Mouse (Mus musculus) ES-E14 (cell line): ENCODE data around the gene Rxfp1.

ENCODE experiments used
- CHD2 ChIP-seq: IDR thresholded peaks from 2 replicates; pipeline ENCODE4 v1.6.1; 2014; ENCODE audit warnings: mild to moderate bottlenecking, low read depth, low read length, inconsistent platforms
- HCFC1 ChIP-seq: IDR thresholded peaks from 2 replicates; pipeline ENCODE4 v1.6.1; 2012; ENCODE audit warnings: low read length, inconsistent platforms, borderline replicate concordance; ENCODE audit not compliant: insufficient read depth
- MAFK ChIP-seq: IDR thresholded peaks from 2 replicates; pipeline ENCODE4 v1.6.1; 2014; ENCODE audit warnings: mild to moderate bottlenecking, low read depth, low read length, inconsistent platforms; ENCODE audit not compliant: insufficient read depth
- ZC3H11A ChIP-seq: IDR thresholded peaks from 2 replicates; pipeline ENCODE4 v1.6.1; 2012; ENCODE audit warnings: low read depth, mild to moderate bottlenecking, inconsistent platforms, low read length, borderline replicate concordance
- ZNF384 ChIP-seq: IDR thresholded peaks from 2 replicates; pipeline ENCODE4 v1.6.1; 2012; ENCODE audit warnings: low read depth, low read length, inconsistent platforms

DNA sequence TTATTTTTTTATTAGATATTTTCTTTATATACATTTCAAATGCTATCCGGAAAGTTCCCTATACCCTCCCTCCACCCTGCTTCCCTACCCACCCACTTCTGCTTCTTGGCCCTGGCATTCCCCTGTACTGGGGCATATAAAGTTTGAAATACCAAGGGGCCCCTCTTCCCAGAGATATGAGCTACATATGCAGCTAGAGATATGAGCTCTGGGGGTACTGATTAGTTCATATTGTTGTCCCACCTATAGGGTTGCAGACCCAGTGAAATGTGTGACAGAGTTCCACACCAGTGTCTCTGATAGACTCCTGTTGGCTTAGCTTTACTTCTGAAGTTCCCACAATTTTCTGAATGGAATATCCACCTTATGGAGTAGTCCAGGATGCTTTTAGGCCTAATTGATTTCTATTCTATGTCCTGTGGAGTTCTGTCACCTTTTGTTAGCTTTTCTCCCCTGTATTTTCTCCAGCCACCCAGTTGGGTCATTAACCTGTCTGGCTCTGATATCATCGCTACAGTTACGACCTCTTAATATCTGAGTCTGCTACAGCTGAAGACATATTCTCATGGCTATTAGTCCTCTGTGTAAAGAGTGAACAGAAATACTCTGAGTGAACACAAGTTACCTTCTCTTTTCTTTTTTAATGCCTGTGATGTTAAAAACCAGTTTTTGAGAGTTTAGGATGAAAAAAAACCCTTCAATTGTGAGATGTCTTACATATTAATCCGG lies 16.8 kb downstream of the Rxfp1 start:
- no peak for TF ChIP-seq ZC3H11A
- no peak for TF ChIP-seq MAFK
- TF ChIP-seq ZNF384, result no peak
- no peak for TF ChIP-seq HCFC1
- TF ChIP-seq CHD2, result no peak
